Mouse (Mus musculus): Measurements from ENCODE around the gene Inka1. TPM values are rescaled to one million over a fixed set of nuclear protein-coding genes. Genes with fewer than 3 reads are reported as not detected.

Inka1 gene
- total and polyA plus RNA-seq, 3 experiments, result 25.2 to 30.2 (median 28.0) TPM

DNA sequence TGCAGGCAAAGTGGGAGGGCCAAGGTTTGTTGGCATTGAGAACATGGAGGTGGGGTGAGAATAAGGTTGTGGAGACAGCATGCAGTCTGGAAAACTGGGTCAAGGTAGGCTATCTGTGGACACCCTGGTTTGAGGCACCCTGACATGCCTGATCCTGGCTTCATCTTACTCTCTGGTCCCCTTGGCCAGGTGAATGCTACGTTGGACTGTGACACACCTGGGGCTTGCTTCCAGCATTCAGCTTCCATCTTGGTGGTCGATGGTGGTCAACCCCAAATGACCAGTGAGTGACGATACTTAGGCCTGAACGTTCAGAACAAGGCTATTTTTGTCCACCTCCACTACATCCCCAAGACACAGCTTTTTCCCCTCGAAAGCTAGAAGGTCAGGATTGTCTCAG is 10.4 kb upstream of the Inka1 start, which contains the start of gene Gm20662:
Gene Gm20662 (plus strand): TSS at position 301 of the 400 bp plus-strand sequence.
- H3K79me2 ChIP-seq (replicated peaks; ENCODE audit: control insufficient read depth, extremely low read depth, insufficient read depth, poor library complexity, severe bottlenecking), result no peaks in the 10 kb centered on the region
- in situ Hi-C loops (cut with MboI; ENCODE audit: low pct_ligation_motif_present, low pct_unique_long_range_greater_than_20kb, low sequenced_read_pairs) (loop anchor here (5.0 kb wide), 1 partner anchor 34 kb away; no protein-coding TSS in a partner anchor), dilution Hi-C loops (cut with MboI; ENCODE audit: extremely low pct_ligation_motif_present, extremely low pct_unique_long_range_greater_than_20kb, low sequenced_read_pairs) (no loop called here)
- DNase-seq (ENCODE audit: extremely low read depth), result no peak
- no peak within 1 kb of the TSS for H3K27ac ChIP-seq (ENCODE audit: insufficient read depth, low read depth)
- TF ChIP-seq PAX5 (IDR thresholded peaks at IDR 0.05; ENCODE audit: low read length), result no peak
- TF ChIP-seq NRF1 (IDR thresholded peaks at IDR 0.05; ENCODE audit: low read depth, low read length), result no peak
- TF ChIP-seq HCFC1 (IDR thresholded peaks at IDR 0.05; ENCODE audit: low read depth, low read length), result no peak
- TF ChIP-seq ZMIZ1 (IDR thresholded peaks at IDR 0.05; ENCODE audit: low read depth, low read length), result no peak
- TF ChIP-seq ZKSCAN1 (IDR thresholded peaks at IDR 0.05; ENCODE audit: borderline replicate concordance, low read depth, low read length), result no peak
- no peak for TF ChIP-seq MXI1 (IDR thresholded peaks at IDR 0.05; ENCODE audit: low read depth, low read length)
- no peak for TF ChIP-seq BHLHE40 (IDR thresholded peaks at IDR 0.05; ENCODE audit: low read depth, low read length)
- no peak for TF ChIP-seq POLR2A (IDR thresholded peaks at IDR 0.05; ENCODE audit: low read depth, low read length)
- TF ChIP-seq NELFE (IDR thresholded peaks at IDR 0.05; ENCODE audit: low read depth, low read length), result no peak
- TF ChIP-seq E2F4 (IDR thresholded peaks at IDR 0.05; ENCODE audit: insufficient replicate concordance, low read depth, low read length), result no peak
- peaks cover 0 to 16% of the 10 kb centered on the region in 2 experiments; a peak in 2 of 4 replicates for H3K4me1 ChIP-seq (ENCODE audit: control insufficient read depth in 1 of 2, insufficient read depth in 2 of 2)
- no peak within 1 kb of the TSS for H3K4me3 ChIP-seq (replicated peaks in 1 of 3; ENCODE audit: low read depth in 2 of 3, low read length in 2 of 3, poor library complexity in 1 of 3)
- H3K9ac ChIP-seq (ENCODE audit: insufficient read depth, low read depth), result no peak within 1 kb of the TSS
- H3K27me3 ChIP-seq (replicated peaks), result no peaks in the 10 kb centered on the region
- H3K9me3 ChIP-seq (replicated peaks; ENCODE audit: low read length), result no peaks in the 10 kb centered on the region
- no peak within 1 kb of the TSS for H3K4me2 ChIP-seq (ENCODE audit: insufficient read depth, low read depth, poor library complexity, severe bottlenecking)
- H3K36me3 ChIP-seq (replicated peaks in 1 of 2; ENCODE audit: control insufficient read depth in 1 of 2, insufficient read depth in 1 of 2, low read length in 1 of 2), result no peaks in the 10 kb centered on the region

- TF ChIP-seq KAT2A (IDR thresholded peaks at IDR 0.05; ENCODE audit: insufficient replicate concordance, low read length) (no peak), IRF4 (IDR thresholded peaks at IDR 0.05; ENCODE audit: low read depth, low read length) (no peak), EP300 (IDR thresholded peaks at IDR 0.05; ENCODE audit: low read length) (no peak), NRF1 (IDR thresholded peaks at IDR 0.05; ENCODE audit: low read depth, low read length) (no peak), MEF2A (IDR thresholded peaks at IDR 0.05; ENCODE audit: borderline replicate concordance, low read depth, low read length) (no peak), HCFC1 (IDR thresholded peaks at IDR 0.05; ENCODE audit: low read depth, low read length) (no peak), SMC3 (IDR thresholded peaks at IDR 0.05; ENCODE audit: low read depth, low read length) (no peak), CTCF (conservative IDR thresholded peaks at IDR 0.05 in 1 of 2, IDR thresholded peaks at IDR 0.05 in 1 of 2; ENCODE audit: low read depth in 2 of 2, low read length in 2 of 2) (no peak), USF2 (conservative IDR thresholded peaks at IDR 0.05; ENCODE audit: low read depth, low read length) (no peak), USF1 (IDR thresholded peaks at IDR 0.05; ENCODE audit: low read depth, low read length) (no peak), CHD2 (IDR thresholded peaks at IDR 0.05; ENCODE audit: low read length) (no peak), MYC (IDR thresholded peaks at IDR 0.05; ENCODE audit: low read depth, low read length) (no peak), ZKSCAN1 (IDR thresholded peaks at IDR 0.05; ENCODE audit: borderline replicate concordance, low read depth, low read length) (no peak), ZC3H11A (IDR thresholded peaks at IDR 0.05; ENCODE audit: low read depth, low read length) (no peak), RCOR1 (conservative IDR thresholded peaks at IDR 0.05; ENCODE audit: low read depth, low read length) (no peak), ELF1 (IDR thresholded peaks at IDR 0.05; ENCODE audit: low read depth, low read length) (no peak), NELFE (IDR thresholded peaks at IDR 0.05; ENCODE audit: low read depth, low read length) (no peak), JUND (conservative IDR thresholded peaks at IDR 0.05; ENCODE audit: low read depth, low read length) (no peak), BHLHE40 (IDR thresholded peaks at IDR 0.05; ENCODE audit: low read depth, low read length) (no peak), ZNF384 (IDR thresholded peaks at IDR 0.05; ENCODE audit: low read depth, low read length) (no peak)
- dilution Hi-C loops (cut with MboI; ENCODE audit: extremely low pct_ligation_motif_present, extremely low pct_unique_long_range_greater_than_20kb, low sequenced_read_pairs), result no loop called here
- in situ Hi-C loops (cut with MboI; ENCODE audit: low pct_ligation_motif_present, low pct_unique_long_range_greater_than_20kb, low sequenced_read_pairs), result loop anchor here (5.0 kb wide), 1 partner anchor 33 kb away; no protein-coding TSS in a partner anchor
These were observed 9.8 kb upstream of the Inka1 start for GRCm38 (mm10) chr9:107995513-107995912.

More at GRCm38 (mm10) chr9:107995513-107995912, 9.8 kb upstream of the Inka1 start:
- Histone ChIP-seq H3K9ac (ENCODE audit: insufficient read depth, low read depth) (no peak overlapping the region), H3K4me1 (ENCODE audit: control insufficient read depth in 1 of 2, insufficient read depth in 2 of 2) (peaks cover 0 to 13% of the 10 kb centered on the region in 2 experiments; a peak in 2 of 4 replicates), H3K79me2 (replicated peaks; ENCODE audit: control insufficient read depth, extremely low read depth, insufficient read depth, poor library complexity, severe bottlenecking) (no peaks in the 10 kb centered on the region), H3K36me3 (replicated peaks in 1 of 2; ENCODE audit: control insufficient read depth in 1 of 2, insufficient read depth in 1 of 2, low read length in 1 of 2) (no peaks in the 10 kb centered on the region), H3K4me2 (ENCODE audit: insufficient read depth, low read depth, poor library complexity, severe bottlenecking) (no peak overlapping the region), H3K27ac (ENCODE audit: insufficient read depth, low read depth) (no peak overlapping the region), H3K4me3 (replicated peaks in 1 of 3; ENCODE audit: low read depth in 2 of 3, low read length in 2 of 3, poor library complexity in 1 of 3) (no peak overlapping the region), H3K27me3 (replicated peaks) (no peaks in the 10 kb centered on the region), H3K9me3 (replicated peaks; ENCODE audit: low read length) (no peaks in the 10 kb centered on the region)
- DNase-seq (ENCODE audit: extremely low read depth), result no peak

Measured in CH12.LX (cell line).